Mouse (Mus musculus): Measurements from ENCODE around the gene Nrgn. TPM values are rescaled to one million over a fixed set of nuclear protein-coding genes. Genes with fewer than 3 reads are reported as not detected.

Nrgn gene
- polyA plus RNA-seq (2016; fragmentation: Nextera tagmentation; extraction: Ambion mirVana), result 0.89 and 1.9 TPM in 2 replicates

DNA sequence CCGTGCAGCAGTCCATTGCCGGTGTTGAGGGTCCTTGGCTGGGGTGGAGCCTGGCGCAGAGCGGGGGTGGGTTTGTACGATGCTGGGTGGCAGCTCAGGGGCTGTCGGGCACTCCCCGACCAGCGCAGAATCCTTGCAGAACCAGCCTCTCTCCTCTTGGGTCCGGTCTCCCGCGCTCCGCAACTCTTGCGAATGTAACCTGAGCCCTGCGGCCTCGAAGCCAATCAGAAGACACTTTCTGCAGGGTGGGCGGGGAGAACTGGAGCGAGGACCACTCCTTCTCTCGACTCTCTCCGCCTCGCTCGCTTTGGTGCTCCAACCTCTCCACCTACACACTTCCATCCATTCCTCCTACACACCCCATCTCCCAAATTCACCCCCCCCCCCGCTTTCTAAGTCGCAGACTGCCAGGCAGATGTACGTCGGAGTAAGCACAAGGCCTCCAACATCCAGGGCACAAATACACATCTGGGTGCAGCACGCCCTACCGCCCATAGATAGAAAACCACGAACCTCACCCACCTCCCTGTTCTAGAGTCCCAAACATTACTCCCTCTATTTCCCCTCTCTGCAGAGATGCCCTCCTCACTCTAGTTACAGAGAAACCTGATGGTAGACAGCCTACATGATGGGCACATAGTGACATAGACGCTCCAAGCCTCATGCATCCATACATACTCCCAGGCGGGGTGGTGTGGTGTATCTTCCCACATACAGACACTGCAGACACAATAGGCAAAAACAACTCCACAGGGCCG lies at the start of gene Nrgn:
Nrgn (minus strand) TSS at position 369 of the 758 bp plus-strand sequence.
- peaks cover 91% of the 10 kb centered on the region for H3K27me3 ChIP-seq (ENCODE audit: low read depth, poor library complexity, severe bottlenecking)
- peak within 1 kb of the TSS; percentile 53 for H3K4me3 ChIP-seq
- WGBS, result 6% methylated on average over 31 of the region's 31 CpGs
- H3K4me1 ChIP-seq, result peaks cover 26% of the 10 kb centered on the region
- H3K36me3 ChIP-seq, result no peaks in the 10 kb centered on the region
- DNase-seq (ENCODE audit: low spot score), result peak; percentile 87
- no peak within 1 kb of the TSS for H3K27ac ChIP-seq
- H3K9me3 ChIP-seq (replicated peaks), result no peaks in the 10 kb centered on the region

DNA sequence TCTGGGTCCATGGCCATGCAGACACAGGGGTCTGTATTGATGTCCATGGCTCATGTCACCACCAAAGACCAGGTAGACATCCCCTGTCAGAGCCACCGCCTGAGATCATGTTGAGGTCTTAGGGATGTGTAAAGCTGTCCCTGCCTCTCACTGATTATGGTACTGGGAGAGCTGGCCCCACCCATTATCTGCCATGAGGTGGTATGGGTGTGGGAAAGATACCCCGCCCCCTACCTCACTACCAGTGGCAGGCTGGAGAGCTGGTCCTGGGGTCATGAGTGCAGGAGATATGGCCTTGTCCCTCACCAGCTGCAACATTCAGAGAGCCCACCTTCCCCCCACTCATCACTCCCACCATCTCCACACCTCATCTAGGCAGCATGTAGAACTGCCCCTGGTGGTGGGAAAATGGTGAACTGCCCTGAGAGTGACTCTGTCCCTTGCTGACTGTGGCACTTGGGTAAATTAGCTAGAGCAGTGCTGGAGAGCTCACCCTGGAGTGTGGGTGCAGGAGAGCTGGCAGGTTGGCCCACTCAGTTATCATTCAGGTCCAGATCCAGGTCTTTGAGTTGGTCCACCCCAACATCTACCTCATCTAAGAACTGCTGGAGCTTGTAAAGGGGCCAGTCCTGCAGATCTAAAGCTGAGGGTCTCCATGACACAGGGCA lies 48.0 kb upstream of the Nrgn start:
- DNase-seq (ENCODE audit: low spot score), result no peak
- no peaks in the 10 kb centered on the region for H3K27me3 ChIP-seq (ENCODE audit: low read depth, poor library complexity, severe bottlenecking)
- H3K4me1 ChIP-seq, result no peaks in the 10 kb centered on the region
- H3K9me3 ChIP-seq (replicated peaks), result no peaks in the 10 kb centered on the region
- H3K4me3 ChIP-seq, result no peak overlapping the region
- H3K36me3 ChIP-seq, result no peaks in the 10 kb centered on the region
- 80% methylated on average over 2 of the region's 2 CpGs for whole genome bisulfite sequencing
- H3K27ac ChIP-seq, result no peak overlapping the region

DNA sequence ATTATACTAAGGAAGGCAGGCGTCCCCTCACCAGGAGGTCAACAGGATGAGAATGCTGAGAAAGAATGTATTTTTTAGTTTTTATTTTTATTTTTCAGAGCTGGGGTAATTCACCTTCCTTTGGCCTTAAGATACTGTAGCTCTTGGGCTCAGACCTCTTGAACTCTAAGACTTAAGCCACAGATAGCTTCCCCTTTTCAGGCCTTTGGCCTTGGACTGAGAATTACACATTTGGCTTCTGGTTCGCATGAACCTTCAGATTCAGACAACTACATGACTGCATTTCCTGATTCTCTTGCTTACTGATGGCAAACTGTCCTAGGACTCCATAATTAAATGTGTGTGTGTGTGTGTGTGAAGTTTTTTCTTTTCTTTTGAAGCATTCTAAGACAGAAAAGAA lies 45.9 kb upstream of the Nrgn start:
- Histone ChIP-seq H3K27me3 (ENCODE audit: low read depth, poor library complexity, severe bottlenecking) (no peaks in the 10 kb centered on the region), H3K9me3 (replicated peaks) (no peaks in the 10 kb centered on the region), H3K4me1 (no peaks in the 10 kb centered on the region), H3K36me3 (no peaks in the 10 kb centered on the region), H3K27ac (no peak overlapping the region), H3K4me3 (no peak overlapping the region)
- WGBS, result 88% methylated on average over 2 of the region's 2 CpGs
- DNase-seq (ENCODE audit: low spot score), result no peak

DNA sequence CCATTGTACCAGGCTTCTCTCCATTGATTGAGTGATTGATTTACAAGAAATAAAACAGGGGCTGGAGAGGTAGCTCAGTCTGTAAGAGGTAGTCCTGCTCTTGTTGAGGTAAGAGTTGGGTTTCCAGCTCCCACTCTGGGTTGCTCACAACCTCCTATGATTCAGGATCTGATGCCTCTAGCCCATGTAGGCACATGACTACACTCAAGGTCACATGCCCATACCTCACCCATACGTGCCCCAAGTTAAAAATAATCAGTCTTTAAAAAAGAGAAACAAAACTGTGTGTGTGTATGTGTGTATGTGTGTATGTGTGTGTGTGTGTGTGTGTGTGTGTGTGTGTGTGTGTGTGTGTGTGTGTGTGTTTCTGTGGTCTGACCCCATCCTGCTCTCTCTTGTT lies 42.9 kb upstream of the Nrgn start:
- Histone ChIP-seq H3K27me3 (ENCODE audit: low read depth, poor library complexity, severe bottlenecking) (no peaks in the 10 kb centered on the region), H3K4me1 (peaks cover 4% of the 10 kb centered on the region; the same call in 1 of the 2 replicates), H3K4me3 (no peak overlapping the region), H3K9me3 (replicated peaks) (no peaks in the 10 kb centered on the region), H3K27ac (no peak overlapping the region), H3K36me3 (no peaks in the 10 kb centered on the region)
- no peak for DNase-seq (ENCODE audit: low spot score)
- 86% methylated on average over 1 of the region's 1 CpGs for WGBS

DNA sequence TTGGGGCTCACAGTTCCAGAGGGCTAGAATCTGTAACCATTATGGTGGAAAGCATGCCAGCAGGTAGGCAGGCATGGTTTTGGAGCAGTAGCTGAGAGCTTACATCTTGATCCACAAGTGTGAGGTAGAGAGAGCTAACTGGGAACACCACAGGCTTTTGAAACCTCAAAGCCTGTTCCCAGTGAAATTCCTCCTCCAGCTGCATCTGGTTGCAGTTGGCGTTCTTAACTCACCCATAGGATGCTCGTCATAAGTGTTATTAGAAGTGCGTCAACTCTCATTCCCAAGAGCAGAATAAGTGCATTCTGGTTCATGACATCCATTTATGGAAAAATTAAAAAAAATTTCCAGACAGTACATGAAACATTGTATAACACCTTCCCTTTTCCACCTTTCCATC lies 41.0 kb upstream of the Nrgn start:
- H3K4me3 ChIP-seq, result no peak overlapping the region
- H3K9me3 ChIP-seq (replicated peaks), result no peaks in the 10 kb centered on the region
- peaks cover 4% of the 10 kb centered on the region; the same call in 1 of the 2 replicates for H3K4me1 ChIP-seq
- DNase-seq (ENCODE audit: low spot score), result no peak
- no peaks in the 10 kb centered on the region for H3K36me3 ChIP-seq
- no peak overlapping the region for H3K27ac ChIP-seq
- WGBS, result 88% methylated on average over 3 of the region's 3 CpGs
- no peaks in the 10 kb centered on the region for H3K27me3 ChIP-seq (ENCODE audit: low read depth, poor library complexity, severe bottlenecking)

DNA sequence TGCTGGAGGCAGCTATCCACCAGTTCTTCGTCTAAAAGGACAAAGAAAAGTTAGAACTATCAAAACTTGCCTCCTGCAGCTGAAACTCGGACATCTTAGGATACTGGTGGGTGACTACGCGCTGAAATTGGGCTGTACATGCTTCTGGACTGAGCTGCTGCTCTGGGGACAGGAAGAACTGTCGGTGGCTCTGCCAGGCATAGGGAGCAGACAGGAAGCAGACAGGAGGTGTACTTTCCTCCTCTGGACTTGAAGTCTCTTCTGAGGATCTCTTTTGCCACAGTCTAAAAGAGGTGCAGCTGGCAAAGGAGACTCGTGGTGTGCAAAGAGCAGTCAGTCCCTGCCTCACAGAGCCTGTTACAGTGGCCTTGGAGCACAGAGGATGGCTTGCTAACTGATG lies 39.9 kb upstream of the Nrgn start:
- 72% methylated on average over 6 of the region's 6 CpGs for WGBS
- H3K36me3 ChIP-seq, result no peaks in the 10 kb centered on the region
- H3K4me3 ChIP-seq, result no peak overlapping the region
- H3K27ac ChIP-seq, result no peak overlapping the region
- no peak for DNase-seq (ENCODE audit: low spot score)
- H3K27me3 ChIP-seq (ENCODE audit: low read depth, poor library complexity, severe bottlenecking), result no peaks in the 10 kb centered on the region
- peaks cover 4% of the 10 kb centered on the region; the same call in 1 of the 2 replicates for H3K4me1 ChIP-seq
- H3K9me3 ChIP-seq (replicated peaks), result no peaks in the 10 kb centered on the region

DNA sequence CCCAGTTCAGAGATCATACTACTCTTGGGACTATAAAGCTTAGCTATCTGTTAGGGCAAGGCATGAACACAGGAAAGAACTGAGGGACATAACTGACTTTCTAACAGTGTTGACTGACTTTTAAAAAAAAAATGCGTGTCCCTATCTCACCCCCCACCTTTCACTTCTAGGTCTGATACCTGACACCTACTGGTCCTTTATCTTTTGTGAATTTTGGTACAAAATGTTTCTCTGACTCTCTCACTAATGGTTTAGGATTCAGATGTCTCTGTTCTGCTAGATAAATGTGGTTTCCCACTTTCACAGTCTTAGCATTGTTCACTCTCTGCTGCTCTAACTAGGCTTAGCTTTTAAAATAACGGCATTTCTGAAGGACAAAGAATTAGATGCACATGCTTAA lies 39.3 kb upstream of the Nrgn start:
- H3K4me3 ChIP-seq, result no peak overlapping the region
- H3K27ac ChIP-seq, result no peak overlapping the region
- no peaks in the 10 kb centered on the region for H3K9me3 ChIP-seq (replicated peaks)
- no peaks in the 10 kb centered on the region for H3K27me3 ChIP-seq (ENCODE audit: low read depth, poor library complexity, severe bottlenecking)
- H3K36me3 ChIP-seq, result no peaks in the 10 kb centered on the region
- DNase-seq (ENCODE audit: low spot score), result no peak
- peaks cover 4% of the 10 kb centered on the region; the same call in 1 of the 2 replicates for H3K4me1 ChIP-seq
- WGBS, result 85% methylated on average over 2 of the region's 2 CpGs

DNA sequence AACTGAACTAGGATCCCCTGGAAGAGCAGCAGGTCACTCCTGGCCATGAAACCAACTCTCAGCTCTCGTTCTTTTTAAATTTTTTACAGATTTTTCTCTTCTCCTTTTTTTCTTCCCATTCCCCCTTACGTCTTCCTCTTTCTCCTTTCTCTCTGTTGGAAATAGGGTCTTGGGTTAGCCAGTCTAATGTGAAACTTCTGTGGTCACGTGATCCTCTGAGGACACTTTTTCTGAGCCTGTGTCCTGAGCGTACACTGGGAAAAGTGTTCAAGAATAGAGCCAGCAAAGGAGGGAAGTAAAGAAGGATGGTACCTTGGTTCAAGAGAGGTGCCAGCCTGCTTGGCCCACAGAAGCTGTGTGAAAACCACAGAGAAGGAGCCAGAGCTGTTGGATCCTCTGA lies 37.7 kb upstream of the Nrgn start:
- no peak overlapping the region for H3K4me3 ChIP-seq
- H3K27ac ChIP-seq, result no peak overlapping the region
- no peaks in the 10 kb centered on the region for H3K36me3 ChIP-seq
- DNase-seq (ENCODE audit: low spot score), result no peak
- H3K27me3 ChIP-seq (ENCODE audit: low read depth, poor library complexity, severe bottlenecking), result no peaks in the 10 kb centered on the region
- WGBS, result 87% methylated on average over 4 of the region's 4 CpGs
- H3K4me1 ChIP-seq, result peaks cover 4% of the 10 kb centered on the region; the same call in 1 of the 2 replicates
- no peaks in the 10 kb centered on the region for H3K9me3 ChIP-seq (replicated peaks)

DNA sequence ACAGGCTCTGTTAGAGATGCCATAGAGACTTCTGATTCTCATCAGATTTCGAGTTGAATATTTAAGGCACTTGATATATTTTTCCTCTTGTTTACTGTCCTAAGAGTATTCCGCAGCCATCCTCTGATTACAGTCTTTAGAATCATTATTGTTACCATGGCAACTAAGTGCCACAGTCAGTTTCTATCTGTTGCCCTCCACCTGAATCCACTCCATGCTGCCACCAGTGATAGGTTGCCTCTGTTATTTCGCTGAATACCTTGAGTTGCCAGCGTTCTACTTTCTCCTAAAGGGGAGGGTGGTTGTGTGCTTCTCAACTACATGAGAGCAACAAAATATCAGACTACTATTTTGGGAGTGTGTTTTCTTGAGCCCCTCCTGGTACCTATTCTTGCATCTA lies 34.0 kb upstream of the Nrgn start:
- Histone ChIP-seq H3K4me1 (no peaks in the 10 kb centered on the region), H3K9me3 (replicated peaks) (no peaks in the 10 kb centered on the region), H3K27me3 (ENCODE audit: low read depth, poor library complexity, severe bottlenecking) (no peaks in the 10 kb centered on the region), H3K4me3 (no peak overlapping the region), H3K36me3 (no peaks in the 10 kb centered on the region), H3K27ac (no peak overlapping the region)
- DNase-seq (ENCODE audit: low spot score), result no peak
- 86% methylated on average over 4 of the region's 4 CpGs for WGBS

DNA sequence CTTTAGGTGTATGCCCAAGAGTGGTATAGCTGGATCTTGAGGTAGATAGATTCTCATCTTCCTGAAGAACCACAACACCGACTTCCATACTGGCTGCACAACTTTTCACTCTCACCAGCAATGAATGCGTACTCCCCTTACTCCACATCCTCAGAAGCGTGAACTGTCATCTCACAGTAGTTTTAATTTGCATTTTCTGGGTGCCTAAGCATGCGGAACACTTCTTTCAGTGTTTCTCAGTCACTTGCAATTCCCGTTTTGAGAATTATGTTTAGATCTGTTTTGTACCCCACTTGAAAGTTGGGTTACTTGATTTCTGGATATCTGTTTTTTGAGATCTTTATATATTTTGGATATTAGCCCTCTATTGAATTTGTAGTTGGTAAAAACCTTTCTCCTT lies 30.9 kb upstream of the Nrgn start:
- Histone ChIP-seq H3K27me3 (ENCODE audit: low read depth, poor library complexity, severe bottlenecking) (no peaks in the 10 kb centered on the region), H3K9me3 (replicated peaks) (no peaks in the 10 kb centered on the region), H3K36me3 (no peaks in the 10 kb centered on the region), H3K27ac (no peak overlapping the region), H3K4me3 (no peak overlapping the region), H3K4me1 (no peaks in the 10 kb centered on the region)
- DNase-seq (ENCODE audit: low spot score), result no peak
- WGBS, result 84% methylated on average over 5 of the region's 5 CpGs

DNA sequence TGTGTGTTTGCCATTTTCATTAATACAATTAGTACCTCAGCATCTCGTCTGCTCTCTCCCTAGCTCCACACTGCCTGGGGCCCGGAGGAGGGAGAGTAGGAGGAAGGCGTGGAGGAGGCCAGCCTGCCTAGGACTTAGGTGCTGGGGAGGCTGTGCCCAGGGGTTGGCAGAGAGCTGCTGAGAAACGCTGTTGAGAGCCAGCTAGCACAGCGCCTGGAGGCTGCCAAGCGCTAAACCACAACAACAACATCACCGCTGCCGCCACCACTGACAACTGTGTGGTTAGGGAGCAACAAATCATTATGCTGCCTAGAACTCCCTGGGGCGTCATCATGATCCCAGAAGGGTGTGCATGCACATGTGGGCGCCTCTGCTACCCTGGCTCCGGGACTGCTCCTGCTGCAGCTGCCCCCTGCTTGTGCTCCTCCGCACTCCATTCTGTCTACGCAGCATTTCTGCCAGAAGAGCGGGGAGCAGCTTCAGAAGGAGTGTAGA lies 23.8 kb upstream of the Nrgn start:
- Histone ChIP-seq H3K4me3 (peak overlapping the region; percentile 26), H3K4me1 (peaks cover 22% of the 10 kb centered on the region), H3K27me3 (ENCODE audit: low read depth, poor library complexity, severe bottlenecking) (no peaks in the 10 kb centered on the region), H3K9me3 (replicated peaks) (no peaks in the 10 kb centered on the region), H3K27ac (peak overlapping the region; percentile 65), H3K36me3 (no peaks in the 10 kb centered on the region)
- 25% methylated on average over 14 of the region's 14 CpGs for WGBS
- peak; percentile 51 for DNase-seq (ENCODE audit: low spot score)

DNA sequence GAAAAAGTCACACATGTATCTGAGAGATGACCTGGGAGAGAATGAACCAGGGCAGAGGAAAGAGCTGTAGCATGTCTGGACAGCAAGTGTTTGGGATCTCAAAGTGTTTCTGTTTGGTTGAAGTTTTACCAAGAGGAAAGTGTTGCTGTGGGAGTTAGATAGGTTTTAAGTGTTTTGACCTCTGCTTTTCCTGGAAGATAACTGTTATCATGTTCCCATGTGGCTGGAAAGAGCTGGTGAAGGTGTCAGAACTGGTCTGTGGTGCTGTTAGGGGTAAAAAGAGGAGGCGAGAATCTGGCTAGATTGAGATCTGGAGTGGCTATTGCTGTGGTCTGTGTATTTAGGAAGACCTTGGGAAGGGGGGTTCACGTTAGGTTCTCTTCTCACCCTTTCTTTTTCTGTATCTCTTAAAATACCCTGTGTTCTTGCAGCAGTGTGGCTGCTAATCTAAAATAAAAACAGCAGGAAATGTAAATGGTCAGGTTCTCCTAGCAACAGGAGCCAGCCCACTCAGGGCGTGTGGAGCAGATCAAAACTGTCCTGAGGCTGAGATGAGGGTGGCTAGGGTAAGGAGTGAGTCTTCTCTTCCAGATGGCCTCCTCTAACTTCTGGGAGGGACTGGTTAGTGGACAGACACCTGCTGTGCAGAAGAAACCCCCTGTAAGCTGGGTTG lies 19.6 kb upstream of the Nrgn start:
- 60% methylated on average over 3 of the region's 3 CpGs for WGBS
- no peak overlapping the region for H3K4me3 ChIP-seq
- no peaks in the 10 kb centered on the region for H3K9me3 ChIP-seq (replicated peaks)
- peaks cover 37% of the 10 kb centered on the region for H3K4me1 ChIP-seq
- DNase-seq (ENCODE audit: low spot score), result no peak
- H3K27me3 ChIP-seq (ENCODE audit: low read depth, poor library complexity, severe bottlenecking), result no peaks in the 10 kb centered on the region
- H3K36me3 ChIP-seq, result no peaks in the 10 kb centered on the region
- no peak overlapping the region for H3K27ac ChIP-seq

All from limb, embryonic 10.5 days (tissue).